Mouse (Mus musculus) megakaryocyte, embryonic 14.5 days (primary cell): Measurements from ENCODE around the gene Obsl1.

Source experiments
- FLI1 ChIP-seq: IDR thresholded peaks from 2 replicates; pipeline ENCODE4 v1.6.1; 2012; ENCODE audit warnings: low read length, inconsistent platforms, mixed read lengths
- GATA1 ChIP-seq: IDR thresholded peaks from 3 replicates; pipeline ENCODE4 v1.6.1; 2012; ENCODE audit warnings: mixed read lengths, low read length, inconsistent platforms, borderline replicate concordance

DNA sequence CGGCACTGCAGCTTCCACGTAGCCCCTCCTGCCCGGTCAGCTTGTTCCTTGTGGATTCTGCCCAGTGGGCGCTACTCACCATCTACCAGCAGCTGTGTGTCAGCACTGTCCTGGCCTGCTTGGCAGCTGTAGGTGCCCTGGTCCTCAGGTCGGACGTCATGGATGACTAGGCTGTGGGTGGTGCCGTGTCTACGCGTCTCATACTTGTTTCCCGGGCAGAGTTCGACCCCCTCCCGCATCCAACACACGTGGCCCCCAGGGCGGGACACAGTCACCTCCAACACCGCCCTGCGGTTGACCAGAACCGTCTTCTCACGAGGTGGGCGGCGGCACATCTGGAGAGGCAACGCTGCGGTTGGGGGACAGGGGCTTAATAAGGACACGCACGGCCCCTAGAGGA lies 19.7 kb downstream of the Obsl1 start:
- TF ChIP-seq GATA1 (no peak), FLI1 (no peak)
